Mouse (Mus musculus) ES-CJ7 (cell line): ENCODE data around the gene Ero1lb.
"Not testable (repeated sequence)": the region's sequence is repeated elsewhere in the genome, so short reads cannot be mapped to it uniquely, and the experiment has no call there.

ENCODE experiments used
- DNase-seq: peaks from one replicate; pipeline ENCODE4 v3.0.0; 2011; ENCODE audit warnings: low read depth, low spot score

The Ero1lb gene

GRCm38 (mm10) chr13:12574979-12575536 lies 9.4 kb downstream of the Ero1lb start:
- DNase-seq = no peak

GRCm38 (mm10) chr13:12578145-12578544 lies 12.5 kb downstream of the Ero1lb start:
- no peak for DNase-seq

GRCm38 (mm10) chr13:12589003-12589402 lies 23.3 kb downstream of the Ero1lb start:
- peak; percentile 51 for DNase-seq

- not testable (repeated sequence) for DNase-seq
Measured at GRCm38 (mm10) chr13:12597075-12597474, 31.4 kb downstream of the Ero1lb start.

GRCm38 (mm10) chr13:12610206-12610605 lies 44.5 kb downstream of the Ero1lb start:
- DNase-seq = not testable (repeated sequence)

- DNase-seq = not testable (repeated sequence)
Measured at GRCm38 (mm10) chr13:12614026-12614425, 48.4 kb downstream of the Ero1lb start.

- DNase-seq = not testable (repeated sequence)
Measured at GRCm38 (mm10) chr13:12614591-12614990, 48.9 kb downstream of the Ero1lb start.

GRCm38 (mm10) chr13:12615014-12615413 lies 49.3 kb downstream of the Ero1lb start:
- DNase-seq = not testable (repeated sequence)

GRCm38 (mm10) chr13:12616489-12616888 lies 50.8 kb downstream of the Ero1lb start:
- DNase-seq = not testable (repeated sequence)

- DNase-seq = not testable (repeated sequence)
Measured at GRCm38 (mm10) chr13:12619808-12620207, 54.1 kb downstream of the Ero1lb start.

- not testable (repeated sequence) for DNase-seq
Measured at GRCm38 (mm10) chr13:12626061-12626460, 60.4 kb downstream of the Ero1lb start.

GRCm38 (mm10) chr13:12627746-12628145 lies 62.1 kb downstream of the Ero1lb start:
- DNase-seq = not testable (repeated sequence)

GRCm38 (mm10) chr13:12628181-12628580 lies 62.5 kb downstream of the Ero1lb start:
- not testable (repeated sequence) for DNase-seq

GRCm38 (mm10) chr13:12630252-12630651 lies 64.6 kb downstream of the Ero1lb start:
- not testable (repeated sequence) for DNase-seq

GRCm38 (mm10) chr13:12634941-12635588 lies 69.4 kb downstream of the Ero1lb start:
- DNase-seq = not testable (repeated sequence)

- DNase-seq = not testable (repeated sequence)
Measured at GRCm38 (mm10) chr13:12642795-12643194, 77.1 kb downstream of the Ero1lb start.

GRCm38 (mm10) chr13:12646676-12647075 lies 81.0 kb downstream of the Ero1lb start:
- not testable (repeated sequence) for DNase-seq

- not testable (repeated sequence) for DNase-seq
Measured at GRCm38 (mm10) chr13:12650020-12650876, 84.6 kb downstream of the Ero1lb start.

GRCm38 (mm10) chr13:12650877-12651176 lies 85.2 kb downstream of the Ero1lb start:
- peak; percentile 10 for DNase-seq
